Mouse (Mus musculus) mouse embryonic stem cell (cell line): ENCODE results near the gene Ddx42.

Experiments
- in situ Hi-C, 2 experiments: fragments of 300-500 bp; cut with MboI; formaldehyde crosslinking; loops; 1 replicate in 1 of 2; 3 replicates in 1 of 2; pipeline ENCODE4 v1.14.3; 2019 to 2020; ENCODE audit warnings: low sequenced_read_pairs in 2 of 2, low pct_unique_long_range_greater_than_20kb in 1 of 2, mixed read lengths in 1 of 2; ENCODE audit not compliant: unreplicated experiment in 1 of 2

The Ddx42 gene

DNA sequence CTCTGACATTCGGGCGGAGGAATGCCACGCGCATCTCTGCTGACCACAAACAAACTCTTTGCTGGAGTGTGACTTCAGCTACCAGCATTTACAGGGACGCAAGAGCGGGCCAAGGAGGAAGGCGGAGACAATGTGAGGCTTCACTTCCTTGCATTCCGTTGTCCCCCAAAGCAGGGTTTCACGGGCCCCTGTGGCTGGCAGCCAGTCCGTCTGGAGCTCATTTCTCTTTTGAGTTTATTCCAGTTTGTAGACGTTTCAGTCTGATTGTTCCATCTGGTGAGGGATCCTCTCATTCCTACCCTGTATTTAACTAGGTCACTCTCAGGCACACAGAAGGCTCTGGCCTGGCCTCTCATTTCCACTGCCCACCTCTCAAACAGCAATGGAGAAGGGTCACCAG lies 70.3 kb downstream of the Ddx42 start:
- in situ Hi-C loops, result no loop called here

DNA sequence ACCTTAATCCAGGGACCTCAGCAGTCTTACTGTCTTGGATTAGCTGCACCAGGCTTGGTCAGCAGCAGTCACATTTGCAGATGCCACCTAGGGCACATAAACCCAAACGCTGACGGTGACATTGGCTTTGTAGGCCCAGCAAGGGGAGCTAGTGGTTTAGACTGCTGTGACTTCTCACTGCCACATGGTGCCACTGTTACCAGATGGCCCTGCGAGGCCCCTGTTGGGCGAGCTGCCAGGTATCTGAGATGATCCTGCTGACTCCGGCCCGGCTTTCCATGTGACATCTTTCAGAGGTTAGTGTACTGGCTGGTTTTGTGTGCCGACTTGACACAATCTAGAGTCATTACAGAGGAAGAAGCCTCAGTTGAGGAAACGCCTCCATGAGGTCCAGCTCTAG lies 72.6 kb downstream of the Ddx42 start:
- in situ Hi-C loops, result no loop called here

- in situ Hi-C loops, result no loop called here
Measured at GRCm38 (mm10) chr11:106290376-106290775, 73.7 kb downstream of the Ddx42 start.

- in situ Hi-C loops, result no loop called here
Measured at GRCm38 (mm10) chr11:106291861-106292260, 75.1 kb downstream of the Ddx42 start.
